Mouse (Mus musculus) left cerebral cortex, adult 11 months (tissue): ENCODE results near the gene Eri2.
A peak's percentile ranks its signal among the peaks of the same experiment; 100 is the strongest.

Experiments used
- DNase-seq: peaks from one replicate; pipeline ENCODE4 v3.0.0; 2022; ENCODE audit warnings: low spot score

The Eri2 gene

DNA sequence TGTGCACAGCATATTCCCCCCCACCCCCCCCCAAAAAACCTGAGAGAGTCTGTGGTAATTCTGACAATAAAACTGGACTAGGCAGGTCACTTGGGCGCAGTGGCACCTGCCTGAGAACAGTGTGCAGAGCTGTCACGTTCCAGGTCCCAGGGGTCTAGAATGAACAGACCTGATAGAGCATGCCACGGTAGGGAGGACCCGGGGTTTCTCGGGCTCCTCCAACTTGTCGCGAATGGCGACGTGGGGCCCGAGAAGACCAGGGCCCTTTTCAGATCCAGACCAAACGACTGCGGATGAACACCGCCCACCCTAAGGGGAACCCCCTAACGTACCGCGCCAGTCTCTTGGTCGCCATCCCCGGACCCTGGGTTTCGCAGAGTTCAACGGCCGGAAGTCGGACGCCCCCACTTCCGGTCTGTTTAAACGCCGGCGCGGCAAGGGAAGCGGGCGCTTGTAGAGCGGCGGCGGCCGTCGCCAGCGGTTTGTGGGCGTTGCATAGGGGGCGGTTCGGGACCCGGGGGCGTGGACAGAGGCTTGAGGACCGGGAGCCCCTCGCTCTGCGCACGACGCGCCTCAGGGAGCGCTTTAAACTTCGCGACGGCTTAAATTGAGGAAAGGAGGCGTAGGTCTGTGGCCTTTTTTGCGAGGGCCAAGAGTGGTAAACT is at the start of gene Eri2, which contains the start of gene Rexo5:
Eri2 (minus strand) TSS at position 473 of the 665 bp plus-strand sequence.
Rexo5 (plus strand) TSS at position 421 of the 665 bp plus-strand sequence.
- peak; percentile 28 for DNase-seq

DNA sequence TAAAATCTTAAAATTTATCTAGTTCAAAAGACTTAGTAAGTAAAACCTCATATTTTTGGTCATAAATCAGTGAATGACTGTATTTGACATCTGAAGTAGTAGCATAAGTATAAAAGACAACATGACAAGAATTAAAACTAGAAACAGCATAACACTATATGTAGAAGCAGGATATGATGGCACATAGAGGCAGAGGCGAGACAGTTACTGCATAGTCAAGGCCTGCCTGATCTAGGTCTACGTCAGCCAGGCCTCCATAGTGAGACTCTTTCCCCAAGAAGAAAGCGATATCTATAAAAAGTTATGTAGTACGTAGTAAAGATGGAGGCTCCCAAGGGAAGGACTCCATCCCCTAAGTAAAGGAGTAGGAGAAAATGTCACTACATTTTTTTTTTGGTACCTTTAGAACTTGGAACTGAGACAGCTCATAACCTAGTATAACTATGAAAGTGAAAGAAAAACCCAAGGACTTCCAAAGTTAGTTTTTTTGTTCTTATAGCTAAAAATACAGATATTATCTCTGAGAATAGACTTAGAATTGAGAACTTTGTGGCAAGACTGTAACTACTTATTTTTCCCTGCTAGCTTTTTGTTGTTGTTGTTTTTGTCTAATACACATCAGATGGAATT is 48.1 kb upstream of the Eri2 start:
- no peak for DNase-seq

DNA sequence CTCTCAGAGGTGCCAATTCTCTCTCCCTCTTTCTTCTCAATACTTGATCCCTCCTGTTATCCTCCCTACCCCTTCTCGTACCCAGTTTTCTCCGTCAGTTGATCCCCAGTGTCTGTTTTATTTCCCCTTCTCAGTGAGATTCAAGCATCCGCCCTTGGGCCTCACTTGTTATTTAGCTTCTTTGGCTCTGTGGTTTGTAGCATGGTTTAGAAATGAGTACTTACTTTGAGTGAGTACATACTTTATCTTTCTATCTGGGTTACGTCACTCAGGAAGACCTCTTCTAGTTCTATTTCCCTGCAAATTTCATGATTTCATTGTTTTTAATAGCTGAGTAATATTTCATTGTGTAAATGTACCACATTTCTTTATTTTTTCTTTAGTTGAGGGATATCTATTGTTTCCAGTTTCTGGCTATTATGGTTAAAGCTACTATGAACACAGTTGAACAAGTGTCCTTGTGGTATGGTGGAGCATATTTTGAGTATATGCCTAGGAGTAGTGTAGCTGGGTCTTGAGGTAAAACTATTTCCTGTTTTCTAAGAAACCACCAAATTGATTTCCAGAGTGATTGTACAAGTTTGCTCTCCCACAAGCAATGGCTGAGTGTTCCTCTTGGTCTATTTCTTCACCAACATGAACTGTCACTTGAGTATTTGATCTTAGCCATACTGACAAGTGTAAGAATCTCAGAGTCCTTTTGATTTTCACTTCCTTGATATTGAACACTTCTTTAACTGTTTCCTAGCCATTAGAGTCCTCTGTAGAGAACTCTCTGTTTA is 42.3 kb upstream of the Eri2 start:
- no peak for DNase-seq

DNA sequence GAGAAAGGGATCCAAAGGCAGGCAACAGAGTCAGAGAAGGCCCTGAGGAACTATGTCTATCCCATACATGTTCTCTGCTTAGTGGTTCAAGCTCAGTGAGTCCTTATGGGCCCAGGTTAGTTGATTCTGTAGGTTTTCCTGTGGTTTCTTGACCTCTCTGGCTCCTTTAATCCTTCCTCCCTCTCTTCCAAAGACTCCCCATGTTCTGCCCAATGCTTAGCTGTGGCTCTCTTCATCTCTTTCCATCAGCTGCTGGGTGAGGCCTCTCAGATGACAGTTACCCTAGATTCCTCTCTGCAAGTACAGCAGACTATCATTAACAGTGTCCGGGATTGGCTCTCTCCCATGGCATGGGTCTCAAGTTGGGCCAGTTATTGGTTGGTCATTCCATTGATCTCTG is 41.5 kb upstream of the Eri2 start:
- DNase-seq, result no peak

DNA sequence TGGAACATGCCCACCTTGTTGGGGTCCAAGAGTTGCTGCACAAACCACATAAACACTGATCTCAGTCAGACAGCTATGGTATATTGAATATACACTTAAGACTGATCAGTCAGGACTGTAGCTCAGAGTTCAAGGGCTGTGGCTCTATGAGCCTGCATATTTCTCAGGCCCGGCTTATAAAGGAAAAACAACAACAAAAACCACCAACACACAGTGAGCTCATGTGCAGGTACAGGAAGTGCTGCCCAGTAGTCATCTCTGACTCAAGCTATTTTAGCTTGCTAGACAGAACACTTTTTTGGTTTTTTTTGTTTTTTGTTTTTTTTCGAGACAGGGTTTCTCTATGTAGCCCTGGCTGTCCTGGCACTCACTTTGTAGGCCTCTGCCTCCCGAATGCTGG is 14.9 kb upstream of the Eri2 start:
- no peak for DNase-seq

DNA sequence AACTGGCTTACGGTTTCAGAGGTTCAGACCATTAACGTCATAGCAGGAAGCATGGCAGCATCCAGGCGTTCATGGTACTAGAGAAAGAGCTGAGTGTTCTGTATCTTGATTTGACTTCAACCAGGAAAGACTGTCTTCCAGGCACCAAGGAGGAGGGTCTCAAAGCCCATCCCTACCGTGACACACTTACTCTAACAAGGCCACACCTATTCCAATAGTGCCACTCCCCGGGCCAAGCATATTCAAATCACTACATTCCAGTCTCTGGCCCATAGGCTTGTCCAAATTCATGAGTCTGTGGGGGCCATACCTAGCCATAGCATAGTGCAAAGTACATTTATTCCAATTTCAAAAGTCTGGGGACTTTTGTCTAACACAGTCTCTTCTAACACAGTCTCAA is 13.5 kb upstream of the Eri2 start:
- no peak for DNase-seq

DNA sequence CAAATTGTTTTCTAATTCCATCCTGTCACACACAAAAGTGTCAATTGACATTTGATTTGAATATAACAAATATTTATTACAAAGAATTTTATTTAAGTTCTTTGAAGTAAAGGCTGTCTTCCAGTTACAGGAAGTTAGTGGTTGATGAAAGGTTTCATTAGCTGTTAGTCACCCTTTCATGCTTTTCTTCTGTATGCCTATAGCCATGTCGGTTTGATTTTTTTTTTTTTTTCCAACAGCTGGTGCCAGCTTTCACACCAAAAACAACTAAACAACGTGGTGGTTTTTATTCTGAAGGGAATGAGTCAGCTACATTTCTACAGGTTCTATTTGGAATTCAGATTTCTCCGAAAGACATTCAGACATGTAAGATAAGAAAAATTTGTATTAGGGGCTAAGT is 7.1 kb upstream of the Eri2 start:
- DNase-seq, result no peak

DNA sequence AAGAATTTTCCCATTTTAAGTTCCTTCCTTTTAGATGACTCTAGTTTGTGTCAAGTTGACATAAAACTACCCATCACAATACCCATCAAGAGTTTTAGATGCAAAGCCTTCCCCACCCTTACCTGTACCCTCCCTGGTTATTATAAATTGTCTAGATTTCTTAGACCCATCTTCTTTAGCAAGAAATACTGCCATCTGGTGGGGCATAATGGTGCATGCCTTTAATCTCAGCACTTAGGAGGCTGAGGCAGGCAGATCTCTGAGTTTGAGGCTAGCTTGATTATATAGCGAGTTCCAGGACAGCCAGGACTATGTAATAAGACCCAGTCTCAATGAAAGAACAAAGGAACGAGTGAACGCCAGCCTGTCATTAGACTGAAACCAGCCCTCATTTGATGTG is 6.6 kb upstream of the Eri2 start:
- no peak for DNase-seq

DNA sequence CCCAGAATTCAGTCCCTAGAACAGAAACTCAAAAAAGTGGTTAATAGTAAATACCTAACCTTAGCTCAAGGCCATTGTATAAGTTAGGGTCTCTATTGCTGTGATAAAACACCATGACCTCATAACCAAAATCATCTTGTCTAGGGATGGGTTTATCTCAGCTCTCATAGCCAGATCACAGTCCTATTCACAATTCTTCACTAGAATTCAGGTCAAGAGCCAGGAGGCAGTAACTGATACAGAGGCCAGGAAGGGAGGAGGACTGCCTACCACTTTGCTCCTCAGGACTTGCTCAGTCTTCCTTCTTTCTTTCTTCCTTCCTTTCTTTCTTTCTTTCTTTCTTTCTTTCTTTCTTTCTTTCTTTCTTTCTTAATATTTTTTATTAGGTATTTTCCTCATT is 1.5 kb upstream of the Eri2 start:
- DNase-seq, result no peak

DNA sequence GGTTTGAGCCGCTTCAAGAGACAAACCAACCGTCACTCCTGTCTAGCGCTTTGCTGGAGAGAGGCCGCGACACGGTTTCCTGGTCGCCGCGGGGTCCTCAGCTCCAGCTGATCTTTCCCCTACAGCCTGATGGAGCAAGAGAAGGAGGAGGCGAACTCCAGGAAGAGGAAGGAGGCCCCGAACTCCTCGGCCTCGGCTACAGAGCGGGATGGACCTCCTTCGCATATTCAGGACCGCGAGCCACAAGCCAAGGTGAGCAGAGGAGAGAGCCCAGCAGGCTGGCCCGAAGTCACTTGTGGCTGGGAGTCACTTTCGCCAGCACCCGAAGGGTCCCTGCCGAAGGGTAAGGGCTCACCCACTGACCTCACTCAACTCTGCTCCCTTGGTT is 387 bp upstream of the Eri2 start:
- DNase-seq, result no peak

DNA sequence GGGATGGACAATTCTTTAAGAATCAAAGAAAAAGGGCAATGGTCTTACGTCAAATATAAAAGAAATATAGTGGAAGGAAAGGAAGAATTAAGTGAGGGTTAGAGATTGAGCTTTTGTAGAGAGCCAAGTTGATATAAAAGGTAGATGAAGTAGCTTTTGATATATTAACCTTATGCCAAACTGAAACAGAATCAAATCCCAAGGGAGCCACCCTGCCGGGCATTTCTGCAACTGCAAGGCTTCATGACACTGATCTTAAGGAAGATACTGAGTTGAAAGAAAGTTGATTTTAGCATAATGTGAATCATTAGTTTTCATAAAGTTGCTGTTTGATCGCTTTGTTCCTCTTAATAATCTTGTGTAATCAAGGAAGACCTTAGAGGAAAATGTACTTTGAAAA is 4.8 kb downstream of the Eri2 start:
- DNase-seq, result no peak

DNA sequence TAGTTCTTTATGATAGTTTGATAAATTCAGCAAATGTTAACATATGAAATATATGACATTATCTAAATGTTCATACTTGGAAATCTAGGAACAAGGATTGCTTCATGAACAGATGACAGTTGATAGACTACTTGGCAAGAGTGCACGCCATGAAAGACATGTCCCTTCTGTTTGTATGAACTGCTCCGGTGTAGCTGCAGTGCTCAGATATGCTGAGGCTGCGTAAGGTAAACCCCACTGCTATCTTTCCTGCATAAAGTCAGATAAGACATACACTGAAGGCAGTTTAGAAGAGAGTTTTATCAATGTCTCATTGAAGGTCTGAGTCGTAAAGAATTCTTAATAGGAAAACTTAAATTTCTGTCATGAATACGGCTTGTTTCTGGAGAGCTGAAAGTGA is 8.9 kb downstream of the Eri2 start:
- no peak for DNase-seq

DNA sequence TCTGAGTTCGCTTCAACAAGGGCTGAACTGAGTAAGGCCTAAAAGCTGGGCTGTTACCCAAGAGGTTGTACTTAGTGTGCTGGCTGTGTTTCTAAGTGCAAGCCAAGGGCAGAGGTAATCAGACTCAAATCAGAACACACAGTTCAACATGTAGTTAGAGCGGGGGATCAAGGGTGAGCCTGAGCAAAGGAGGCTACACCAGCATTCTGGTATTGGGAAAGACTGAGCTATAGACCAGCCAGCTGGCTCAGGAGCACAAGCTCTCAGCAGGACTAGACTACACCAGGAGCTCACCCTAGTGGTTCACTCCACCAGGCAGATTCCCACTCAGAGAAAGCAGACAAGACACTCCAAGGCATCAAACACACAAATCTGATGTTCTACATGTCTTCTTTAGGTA is 10.4 kb downstream of the Eri2 start:
- DNase-seq, result no peak

DNA sequence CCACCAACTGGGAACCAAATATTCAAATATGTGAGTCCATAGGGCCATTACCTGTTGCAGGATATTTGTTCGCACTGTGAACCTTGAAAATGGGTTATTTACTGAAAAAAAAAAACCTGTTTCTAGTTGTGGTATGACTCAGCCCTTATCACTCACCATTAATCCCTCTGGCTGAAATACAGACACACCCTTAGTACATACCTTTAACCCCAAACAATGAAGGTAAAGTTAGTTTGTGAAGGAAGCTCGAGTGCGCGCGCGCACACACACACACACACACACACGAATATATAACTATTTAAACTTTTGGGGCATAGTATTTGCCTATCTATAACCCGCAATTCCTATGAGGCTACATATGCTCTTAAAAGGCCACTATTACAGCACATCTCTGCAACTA is 24.0 kb downstream of the Eri2 start:
- DNase-seq, result no peak

DNA sequence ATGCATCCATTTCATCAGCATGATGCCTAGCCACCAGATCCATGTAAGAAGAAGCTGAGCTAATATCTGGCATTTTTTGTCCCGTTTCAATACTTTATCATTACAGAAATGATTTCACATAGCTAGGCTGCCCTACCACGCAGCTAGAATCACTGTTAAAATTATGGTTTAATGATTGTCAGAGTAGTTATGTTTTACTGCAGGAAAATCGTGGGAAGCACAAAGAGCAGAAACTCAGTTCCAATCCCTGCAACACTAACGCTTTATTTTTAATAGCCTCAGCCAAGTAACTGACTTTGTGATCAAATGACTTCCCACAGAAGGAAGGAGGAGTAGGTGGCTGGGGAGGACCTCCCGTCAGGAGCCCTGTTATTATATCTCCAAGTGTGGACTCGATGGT is 26.9 kb downstream of the Eri2 start:
- DNase-seq, result no peak

DNA sequence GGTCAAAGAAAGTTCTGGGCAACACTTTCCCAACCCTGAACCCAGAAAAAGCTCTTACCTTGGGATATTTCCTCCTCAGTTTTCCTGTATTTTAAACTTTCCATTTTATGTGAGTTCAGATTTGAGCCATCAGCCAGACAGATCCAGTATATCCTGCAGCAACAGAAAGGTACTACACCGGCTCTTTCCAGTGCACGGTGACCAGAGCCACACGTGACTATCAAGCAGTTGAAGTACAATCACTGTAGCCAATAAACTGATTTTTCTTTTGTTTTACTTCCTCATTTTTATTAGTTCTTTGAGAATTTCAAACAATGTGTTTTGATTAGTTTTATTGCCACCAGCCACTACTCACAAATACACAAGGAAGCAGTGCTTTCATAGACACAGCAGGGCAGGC is 29.5 kb downstream of the Eri2 start:
- no peak for DNase-seq

DNA sequence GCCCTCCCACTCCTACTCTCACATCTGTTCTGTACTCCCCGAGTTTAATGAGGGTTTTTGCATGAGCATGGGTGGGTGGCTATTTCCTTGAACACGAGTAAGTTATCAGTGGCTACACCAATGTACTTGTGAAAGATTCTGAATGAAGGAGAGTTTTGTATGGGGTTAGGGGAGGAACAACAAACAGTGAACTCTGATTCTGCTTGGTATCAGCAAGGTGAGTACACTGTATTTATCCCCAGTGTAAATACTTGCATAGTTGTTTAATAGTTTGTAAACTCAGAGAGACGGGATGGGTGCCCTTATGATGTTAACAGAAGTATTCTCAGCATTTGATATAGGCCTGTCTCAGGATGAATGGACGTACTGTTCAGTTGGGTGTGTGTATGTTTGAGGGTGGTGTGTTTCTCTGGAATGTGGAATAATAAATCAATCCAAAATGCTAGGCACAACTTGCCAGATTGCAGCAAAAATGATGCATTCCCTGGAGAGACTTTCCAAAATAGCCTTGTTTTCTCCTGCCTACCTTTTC is 31.6 kb downstream of the Eri2 start:
- DNase-seq, result no peak

DNA sequence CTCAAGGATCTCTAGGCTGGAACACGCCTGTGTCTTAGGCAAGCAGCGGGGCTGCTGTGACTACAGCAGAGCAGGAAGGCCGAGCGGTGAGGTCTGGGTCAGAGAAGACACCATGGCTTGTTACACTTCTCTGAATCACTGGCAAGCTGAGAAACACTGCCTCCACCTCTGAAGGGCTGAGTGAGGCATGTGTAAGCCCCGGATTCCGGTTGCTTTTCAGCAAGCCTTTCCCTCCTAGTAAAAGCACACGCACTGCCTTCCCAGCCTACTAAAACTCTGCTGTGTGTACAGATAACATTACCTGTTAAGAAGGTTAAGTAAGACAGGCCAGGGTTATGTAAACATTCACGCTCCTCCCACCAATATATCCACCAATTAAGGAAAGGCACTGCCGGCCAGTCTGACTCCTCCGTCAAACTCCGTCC is 33.3 kb downstream of the Eri2 start, which contains the start of gene Acsm3:
Acsm3 (plus strand) TSS at position 397 of the 425 bp plus-strand sequence.
- no peak for DNase-seq

DNA sequence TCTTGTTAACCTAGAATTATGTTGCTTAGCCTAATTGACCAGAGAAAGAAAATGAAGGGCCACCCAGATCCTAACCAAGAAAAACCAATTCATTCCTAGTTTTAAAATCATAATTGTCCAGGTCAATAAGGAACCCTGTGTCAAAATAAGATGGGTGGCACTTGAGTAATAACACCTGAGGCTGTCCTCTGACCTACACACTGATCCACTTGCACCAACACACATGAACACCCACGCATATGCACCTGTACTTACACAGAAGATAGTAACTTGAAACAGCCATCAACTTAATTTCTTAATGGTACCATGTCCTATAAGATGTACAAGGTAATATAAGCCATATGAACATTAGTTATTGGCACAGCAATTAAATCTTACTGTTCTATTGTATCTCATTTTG is 40.2 kb downstream of the Eri2 start:
- no peak for DNase-seq

DNA sequence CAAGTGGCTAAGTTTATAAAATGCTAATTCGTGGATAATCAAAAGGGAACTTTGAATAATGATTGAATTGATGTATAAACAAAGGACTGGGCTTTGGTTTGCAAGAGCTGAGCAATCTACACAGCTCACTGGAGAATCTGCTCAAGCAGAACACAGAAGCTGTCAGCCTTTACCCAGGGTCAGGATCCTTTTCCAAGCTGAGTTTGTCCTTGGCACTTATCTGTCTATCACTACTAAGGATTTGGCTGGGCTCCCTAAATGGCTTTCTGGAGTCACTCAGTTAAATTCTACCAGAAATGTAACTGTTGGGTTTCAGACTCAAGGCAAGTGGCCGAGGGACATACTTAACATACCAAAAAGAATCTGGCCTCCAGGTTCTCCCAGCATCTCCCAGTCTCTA is 43.9 kb downstream of the Eri2 start:
- no peak for DNase-seq

DNA sequence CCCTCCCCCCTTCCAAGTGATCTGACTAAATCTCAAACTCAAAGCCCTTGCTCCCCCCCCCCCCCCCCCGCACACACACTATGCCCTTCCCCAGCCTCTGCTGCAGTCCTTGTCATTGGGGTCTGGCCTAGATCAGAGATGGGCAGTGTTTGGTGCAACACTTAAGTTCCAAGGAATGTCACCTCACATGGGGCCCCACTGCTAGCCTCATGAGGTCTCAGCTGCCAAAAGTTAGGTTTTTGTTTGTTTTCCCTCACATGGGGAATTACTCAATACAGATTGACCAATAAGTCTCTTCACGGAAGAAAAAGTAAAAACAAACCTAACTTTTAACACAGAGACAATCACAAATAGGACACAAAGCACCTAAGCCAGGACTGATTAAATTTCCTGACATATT is 45.1 kb downstream of the Eri2 start:
- no peak for DNase-seq

DNA sequence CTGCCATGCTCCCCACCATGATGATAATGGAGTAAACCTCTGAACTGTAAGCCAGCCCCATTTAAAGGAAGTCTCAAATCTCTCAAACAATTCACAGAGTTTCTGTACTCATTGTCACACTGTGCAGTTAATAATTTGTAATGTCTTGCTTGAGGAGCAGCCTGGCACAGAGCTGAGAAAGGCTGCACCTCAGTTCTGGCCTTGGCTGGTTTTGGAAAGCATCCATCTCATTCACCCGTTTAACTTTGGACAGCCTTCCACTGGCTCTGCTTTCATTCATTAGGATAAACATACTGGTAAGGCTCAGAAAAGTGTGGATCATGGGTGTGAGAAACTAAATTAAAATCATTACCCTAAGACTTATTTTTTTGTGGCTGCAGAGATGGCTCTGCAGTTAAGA is 48.0 kb downstream of the Eri2 start:
- no peak for DNase-seq

DNA sequence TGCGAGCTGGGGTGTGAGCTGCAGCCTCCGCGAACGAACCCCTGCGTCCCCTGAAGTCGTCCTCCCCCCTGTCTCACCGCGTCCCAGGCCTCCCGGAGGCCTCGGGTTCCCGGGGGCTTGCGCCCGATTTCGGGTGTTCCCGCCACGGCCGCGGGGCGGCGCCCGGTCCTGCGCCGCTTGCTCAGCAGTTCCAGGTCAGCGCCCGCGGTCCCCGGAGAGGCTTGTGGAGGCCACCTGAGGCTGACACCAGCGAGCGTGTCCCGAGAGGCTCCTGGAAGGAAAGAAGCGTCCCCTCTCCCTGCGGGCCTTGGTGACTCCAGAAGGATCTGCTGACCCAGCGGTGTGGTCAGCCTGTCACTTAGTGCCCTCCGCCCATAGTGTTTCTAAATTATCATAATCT is 49.5 kb downstream of the Eri2 start:
- no peak for DNase-seq
